Mouse (Mus musculus) lung, postnatal 0 days (tissue): ENCODE data around the gene Rnft2.

Experiments
- CTCF ChIP-seq: IDR thresholded peaks from 2 replicates; pipeline ENCODE4 v1.5.1; 2016; ENCODE audit warnings: antibody characterized with exemption, mild to moderate bottlenecking
- EP300 ChIP-seq: IDR thresholded peaks from 2 replicates; pipeline ENCODE4 v1.6.1; 2016; ENCODE audit warnings: antibody characterized with exemption, mild to moderate bottlenecking, control low read depth

DNA sequence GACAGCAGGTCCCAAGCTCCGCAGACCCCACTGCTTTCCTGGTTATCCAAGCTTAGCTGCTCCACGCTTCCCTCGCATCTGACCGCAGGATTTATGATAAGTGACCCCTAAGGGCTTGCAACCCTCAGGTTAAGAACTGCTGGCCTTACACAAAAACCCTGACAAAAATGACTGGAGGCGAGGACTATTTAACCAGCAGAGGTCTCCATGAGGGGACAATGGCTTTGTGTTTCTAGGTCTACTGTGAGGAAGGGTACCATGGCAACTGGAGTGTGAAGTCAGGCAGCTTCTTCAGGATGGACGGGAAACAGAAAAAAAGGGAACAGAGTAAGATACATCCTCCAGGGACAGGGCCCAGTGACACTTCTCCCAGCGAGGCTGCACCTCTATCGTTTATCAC lies 39.1 kb downstream of the Rnft2 start:
- TF ChIP-seq EP300 (no peak), CTCF (no peak)
